Mouse (Mus musculus): ENCODE data around the gene Baiap2l1. TPM values are rescaled to one million over a fixed set of nuclear protein-coding genes. Genes with fewer than 3 reads are reported as not detected.

Gene Baiap2l1
- under 1 TPM; 0.35 to 0.41 TPM for total RNA-seq (2021)
- long read RNA-seq, experiment 1, result 0 reads
- long read RNA-seq, experiment 2, result 0 reads

- Histone ChIP-seq H3K27ac (no peak within 1 kb of the TSS), H3K4me3 (peak within 1 kb of the TSS; percentile 55)
- intact Hi-C loops (cut with DNase I), result no loop called here
- TF ChIP-seq CTCF (IDR thresholded peaks at IDR 0.05), result no peak
- DNase-seq (ENCODE audit: extremely low spot score in 1 of 2, low spot score in 2 of 2), result peak; percentile 41 to 42
Measured at GRCm38 (mm10) chr5:144357881-144358591, at the start of gene Baiap2l1. Gene Baiap2l1, minus strand, starts transcription at chr5:144358112.

DNA sequence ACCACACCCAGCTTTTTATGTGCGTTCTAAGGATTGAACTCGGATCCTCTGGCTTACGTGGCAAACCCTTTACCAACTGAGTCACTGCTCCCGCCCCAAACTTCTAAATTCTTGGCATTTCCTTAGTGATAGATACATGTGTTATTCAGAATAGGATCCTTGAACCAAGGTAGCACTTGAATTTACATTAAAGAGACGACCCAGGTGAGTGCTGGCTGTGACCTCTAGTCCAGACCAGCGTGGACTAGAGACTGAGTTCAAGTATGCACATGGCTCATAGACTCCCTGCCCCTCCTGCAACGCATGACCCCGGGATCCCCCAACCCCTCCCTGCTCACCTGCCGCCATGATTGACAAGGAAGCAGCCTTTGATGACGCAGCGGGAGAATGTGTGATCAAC lies 48.3 kb upstream of the Baiap2l1 start:
- Histone ChIP-seq H3K27ac (no peak overlapping the region), H3K4me3 (no peak overlapping the region)
- DNase-seq (ENCODE audit: extremely low spot score in 1 of 2, low spot score in 2 of 2), result no peak
- no peak for TF ChIP-seq CTCF (IDR thresholded peaks at IDR 0.05)
- intact Hi-C loops (cut with DNase I), result no loop called here

- H3K27ac ChIP-seq, result no peak overlapping the region
- TF ChIP-seq CTCF (IDR thresholded peaks at IDR 0.05), result no peak
- intact Hi-C loops (cut with DNase I), result no loop called here
- H3K4me3 ChIP-seq, result no peak overlapping the region
- DNase-seq (ENCODE audit: extremely low spot score in 1 of 2, low spot score in 2 of 2), result no peak
Measured at GRCm38 (mm10) chr5:144400821-144401220, 42.9 kb upstream of the Baiap2l1 start.

DNA sequence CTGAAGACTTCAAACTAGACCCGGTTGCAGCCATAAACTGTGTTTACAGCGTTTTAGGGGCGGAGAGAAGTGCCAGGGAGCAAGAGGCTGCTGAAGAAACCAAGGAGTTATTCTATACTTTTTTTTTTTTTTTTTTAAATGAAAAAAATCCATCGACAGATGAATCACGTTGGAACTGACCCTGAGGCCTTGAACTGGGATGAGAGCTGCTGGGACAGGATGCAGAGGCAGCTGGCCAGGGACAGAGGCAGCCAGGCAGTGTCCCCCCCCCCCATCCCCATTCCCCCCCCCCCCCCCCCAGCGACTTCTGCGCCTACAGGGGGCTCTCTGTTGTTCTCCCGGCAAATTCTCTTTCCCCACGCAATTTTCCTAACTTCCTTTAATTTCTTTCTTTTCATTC lies 39.7 kb upstream of the Baiap2l1 start:
- no peak for TF ChIP-seq CTCF (IDR thresholded peaks at IDR 0.05)
- no peak overlapping the region for H3K27ac ChIP-seq
- intact Hi-C loops (cut with DNase I), result no loop called here
- DNase-seq (ENCODE audit: extremely low spot score in 1 of 2, low spot score in 2 of 2), result no peak
- no peak overlapping the region for H3K4me3 ChIP-seq

DNA sequence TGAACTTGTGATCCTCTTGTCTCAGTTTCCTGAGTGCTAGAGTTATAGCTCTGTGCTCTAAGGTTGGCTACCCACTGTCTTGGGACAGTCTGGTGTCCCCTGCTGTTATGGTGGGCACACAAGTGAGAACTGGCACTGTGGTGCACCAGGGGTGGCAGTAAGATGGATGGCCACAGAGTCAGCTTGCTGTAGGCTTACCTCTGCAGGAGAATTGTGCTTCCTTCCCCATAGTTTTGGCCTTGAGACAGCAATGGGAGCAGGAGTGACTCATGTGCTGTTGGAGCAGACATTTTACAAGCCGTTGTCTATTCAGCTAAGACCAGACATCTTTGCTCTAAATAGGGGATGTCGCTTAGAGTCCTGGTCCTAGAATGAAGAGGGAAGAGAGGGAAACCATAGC lies 36.2 kb upstream of the Baiap2l1 start:
- no peak overlapping the region for H3K4me3 ChIP-seq
- intact Hi-C loops (cut with DNase I), result no loop called here
- no peak for DNase-seq (ENCODE audit: extremely low spot score in 1 of 2, low spot score in 2 of 2)
- no peak for TF ChIP-seq CTCF (IDR thresholded peaks at IDR 0.05)
- H3K27ac ChIP-seq, result no peak overlapping the region

DNA sequence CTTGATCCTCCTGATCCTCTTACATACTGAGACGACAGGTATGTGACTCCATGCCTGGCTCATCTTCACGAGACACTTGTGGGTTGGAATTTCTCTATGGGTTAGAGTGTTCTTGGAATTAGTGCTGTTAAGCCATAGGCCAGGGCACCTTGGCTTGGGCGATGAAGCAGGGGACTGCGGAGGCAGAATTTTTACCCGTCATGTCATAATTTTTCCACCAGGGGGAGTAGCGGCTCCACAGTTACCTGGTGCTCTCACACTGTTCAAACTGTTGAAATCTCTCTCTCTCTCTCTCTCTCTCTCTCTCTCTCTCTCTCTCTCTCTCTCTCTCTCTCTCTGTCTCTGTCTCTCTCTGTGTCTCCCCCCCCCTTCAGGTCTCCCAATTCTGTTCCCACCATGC lies 29.9 kb upstream of the Baiap2l1 start:
- intact Hi-C loops (cut with DNase I), result loop anchor here (1.0 to 5.0 kb wide), 4 partner anchors 164 to 346 kb away; no protein-coding TSS in a partner anchor
- DNase-seq (ENCODE audit: extremely low spot score in 1 of 2, low spot score in 2 of 2), result peak; percentile 57 to 68
- peak; percentile 73 for TF ChIP-seq CTCF (IDR thresholded peaks at IDR 0.05)
- Histone ChIP-seq H3K4me3 (no peak overlapping the region), H3K27ac (no peak overlapping the region)

- intact Hi-C loops (cut with DNase I), result no loop called here
- Histone ChIP-seq H3K27ac (no peak overlapping the region), H3K4me3 (no peak overlapping the region)
- no peak for DNase-seq (ENCODE audit: extremely low spot score in 1 of 2, low spot score in 2 of 2)
- TF ChIP-seq CTCF (IDR thresholded peaks at IDR 0.05), result peak; percentile 42
Measured at GRCm38 (mm10) chr5:144383936-144384335, 26.0 kb upstream of the Baiap2l1 start.

- Histone ChIP-seq H3K4me3 (no peak overlapping the region), H3K27ac (no peak overlapping the region)
- intact Hi-C loops (cut with DNase I), result no loop called here
- peak; percentile 37 for TF ChIP-seq CTCF (IDR thresholded peaks at IDR 0.05)
- no peak for DNase-seq (ENCODE audit: extremely low spot score in 1 of 2, low spot score in 2 of 2)
Measured at GRCm38 (mm10) chr5:144381782-144382181, 23.9 kb upstream of the Baiap2l1 start.

DNA sequence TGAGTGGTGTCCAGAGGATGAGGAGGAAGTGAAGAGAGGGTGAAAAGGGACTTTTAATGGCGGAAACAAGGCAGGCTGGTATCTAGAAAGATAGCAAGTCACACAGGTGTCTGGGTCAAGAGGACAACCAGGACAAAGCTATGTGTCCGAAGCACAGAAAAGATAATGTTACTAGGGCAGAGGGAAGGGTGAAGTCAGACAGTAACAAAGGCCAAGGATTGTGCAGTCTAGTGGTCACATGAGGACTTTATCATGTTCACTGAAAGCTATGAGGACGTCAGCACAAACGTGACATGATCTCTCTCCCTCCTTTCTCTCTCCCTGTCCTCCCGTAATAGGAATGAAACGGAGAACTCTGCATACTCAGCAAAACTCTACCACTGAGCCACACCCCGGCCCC lies 22.8 kb upstream of the Baiap2l1 start:
- no peak overlapping the region for H3K27ac ChIP-seq
- no peak for DNase-seq (ENCODE audit: extremely low spot score in 1 of 2, low spot score in 2 of 2)
- intact Hi-C loops (cut with DNase I), result no loop called here
- TF ChIP-seq CTCF (IDR thresholded peaks at IDR 0.05), result no peak
- H3K4me3 ChIP-seq, result no peak overlapping the region

- no peak overlapping the region for H3K27ac ChIP-seq
- TF ChIP-seq CTCF (IDR thresholded peaks at IDR 0.05), result no peak
- DNase-seq (ENCODE audit: extremely low spot score in 1 of 2, low spot score in 2 of 2), result no peak
- H3K4me3 ChIP-seq, result no peak overlapping the region
- intact Hi-C loops (cut with DNase I), result no loop called here
Measured at GRCm38 (mm10) chr5:144379431-144379830, 21.5 kb upstream of the Baiap2l1 start.

- no peak overlapping the region for H3K27ac ChIP-seq
- DNase-seq (ENCODE audit: extremely low spot score in 1 of 2, low spot score in 2 of 2), result no peak
- intact Hi-C loops (cut with DNase I), result no loop called here
Measured at GRCm38 (mm10) chr5:144372885-144373284, 15.0 kb upstream of the Baiap2l1 start.

DNA sequence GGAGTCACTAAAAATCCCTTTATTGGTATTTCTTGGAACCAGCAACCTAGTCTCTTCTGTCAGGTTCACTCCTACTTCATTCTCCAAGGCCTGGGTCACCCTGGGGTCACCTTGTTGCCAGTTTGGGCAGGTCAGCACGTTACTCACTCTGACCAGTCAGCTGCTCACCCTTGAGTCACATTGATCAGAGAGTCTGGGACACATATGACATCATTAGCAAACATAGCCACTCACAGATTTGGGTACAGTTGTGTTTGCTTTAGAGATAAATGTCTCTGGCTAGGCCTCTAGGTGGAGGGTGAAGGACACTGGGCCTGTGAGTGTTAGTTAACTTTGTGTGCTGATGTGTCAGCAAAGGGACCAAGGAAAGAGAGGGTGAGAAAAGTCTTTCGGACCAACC lies 14.3 kb upstream of the Baiap2l1 start:
- Histone ChIP-seq H3K27ac (no peak overlapping the region), H3K4me3 (no peak overlapping the region)
- DNase-seq (ENCODE audit: extremely low spot score in 1 of 2, low spot score in 2 of 2), result no peak
- intact Hi-C loops (cut with DNase I), result no loop called here
- no peak for TF ChIP-seq CTCF (IDR thresholded peaks at IDR 0.05)

More at GRCm38 (mm10) chr5:144372885-144373284, 15.0 kb upstream of the Baiap2l1 start:
- no peak for TF ChIP-seq CTCF (IDR thresholded peaks at IDR 0.05)
- H3K4me3 ChIP-seq, result no peak overlapping the region

DNA sequence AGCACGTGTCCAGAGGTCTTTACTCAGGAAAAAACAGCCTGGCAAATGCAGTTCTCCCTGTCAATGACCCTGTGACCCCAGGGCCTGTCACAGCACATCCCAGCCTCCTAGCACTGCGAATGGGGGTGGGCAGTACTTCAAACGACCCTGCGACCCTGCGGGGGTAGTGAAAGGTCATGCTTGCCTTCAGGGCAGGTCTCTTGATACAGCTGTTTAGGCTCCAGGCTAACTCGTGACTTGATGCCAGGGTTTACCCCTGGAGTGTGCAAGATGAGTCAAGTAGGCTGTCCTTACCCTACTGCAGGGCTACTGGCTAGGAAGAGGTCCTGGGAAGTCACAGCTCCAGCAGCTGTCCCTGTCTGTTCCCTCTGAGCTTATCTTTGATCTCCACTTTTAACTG lies 13.1 kb upstream of the Baiap2l1 start:
- Histone ChIP-seq H3K27ac (no peak overlapping the region), H3K4me3 (no peak overlapping the region)
- no peak for DNase-seq (ENCODE audit: extremely low spot score in 1 of 2, low spot score in 2 of 2)
- TF ChIP-seq CTCF (IDR thresholded peaks at IDR 0.05), result no peak
- intact Hi-C loops (cut with DNase I), result no loop called here
